Mouse (Mus musculus): ENCODE data around the gene P2rx4. TPM values are rescaled to one million over a fixed set of nuclear protein-coding genes. Genes with fewer than 3 reads are reported as not detected.

P2rx4 gene
- polyA plus RNA-seq, 1 experiment from 2014 or later = 6.6 TPM

DNA sequence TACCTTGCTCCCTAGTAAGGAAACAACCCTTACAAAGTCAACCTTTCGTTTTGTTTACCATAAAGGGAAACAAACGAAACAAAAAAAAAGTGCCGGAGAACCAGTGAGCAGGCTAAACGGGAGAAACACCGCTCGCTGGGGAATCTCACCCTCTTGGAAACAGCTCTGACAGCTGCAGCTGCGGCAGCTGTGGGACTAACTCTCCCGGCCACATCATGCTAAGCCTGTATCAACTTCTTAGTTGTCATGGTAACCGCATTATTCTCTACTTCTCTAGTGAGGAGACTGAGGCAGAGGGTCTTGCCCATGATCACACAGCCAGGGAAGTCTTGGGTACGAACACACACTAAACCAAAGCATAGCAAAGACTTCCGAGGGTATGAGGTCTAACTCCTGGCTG, 66.4 kb downstream of the P2rx4 start:
- Histone ChIP-seq H3K27me3 (replicated peaks; ENCODE audit: control insufficient read depth, insufficient read depth, low read length) (no peaks in the 10 kb centered on the region), H3K4me1 (ENCODE audit: control insufficient read depth, insufficient read depth, low read length) (no peaks in the 10 kb centered on the region), H3K9me3 (replicated peaks; ENCODE audit: control insufficient read depth, low read length) (no peaks in the 10 kb centered on the region), H3K27ac (ENCODE audit: low read depth, low read length) (no peak overlapping the region), H3K36me3 (ENCODE audit: control insufficient read depth, insufficient read depth, low read length) (0 out of 2 replicates have a peak, but pooled peaks cover 7% of the 10 kb centered on the region), H3K4me2 (ENCODE audit: low read length) (no peak overlapping the region), H3K9ac (ENCODE audit: low read length) (no peak overlapping the region), H3K4me3 (ENCODE audit: low read depth, low read length) (no peak overlapping the region)
- WGBS = 77% methylated on average over 11 of the region's 11 CpGs
- ATAC-seq = no peak
- DNase-seq (ENCODE audit: low spot score) = peak; percentile 25

DNA sequence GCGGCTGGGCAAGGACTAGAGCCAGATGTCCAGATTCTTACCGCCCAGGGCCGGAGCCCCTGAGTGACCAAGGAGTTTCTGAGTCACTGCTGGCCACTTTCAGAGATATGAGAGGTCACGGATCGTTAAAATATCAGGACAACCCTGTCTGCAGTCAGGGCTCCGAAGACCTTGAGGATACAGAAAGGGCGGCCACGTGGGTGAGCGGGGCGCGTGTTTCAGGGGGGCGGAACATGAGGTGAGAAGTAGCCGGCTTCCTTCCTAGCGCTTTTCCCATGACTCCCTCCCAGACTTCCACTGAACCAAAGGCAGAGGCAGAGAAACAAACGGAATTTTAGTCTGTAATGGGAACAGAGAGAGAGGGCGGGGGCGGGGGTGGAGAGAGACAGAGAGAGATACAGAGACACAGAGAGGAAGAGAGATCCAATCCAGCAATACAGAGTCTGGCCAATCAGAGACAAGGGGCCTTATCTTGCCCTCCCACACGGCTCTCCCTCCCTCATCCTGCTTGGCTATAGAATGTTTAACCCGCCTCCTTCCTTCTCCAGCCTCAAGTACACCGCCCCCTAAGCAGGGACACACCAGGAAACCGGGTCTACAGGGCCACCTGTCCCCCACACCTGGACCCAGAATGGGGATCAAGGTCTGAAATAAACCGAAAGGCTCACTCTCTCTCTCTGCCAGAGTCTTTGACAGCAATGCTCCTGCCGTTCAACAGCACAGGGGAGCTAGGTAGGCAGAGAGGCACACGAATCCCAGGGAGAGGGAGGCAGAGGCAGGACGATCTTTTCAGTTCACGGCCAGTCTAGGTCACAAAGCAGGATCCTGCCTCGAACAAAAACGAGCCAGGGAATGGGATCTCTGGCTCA, 67.6 kb downstream of the P2rx4 start:
- Histone ChIP-seq H3K27me3 (replicated peaks; ENCODE audit: control insufficient read depth, insufficient read depth, low read length) (no peaks in the 10 kb centered on the region), H3K9ac (ENCODE audit: low read length) (no peak overlapping the region), H3K4me3 (ENCODE audit: low read depth, low read length) (no peak overlapping the region), H3K36me3 (ENCODE audit: control insufficient read depth, insufficient read depth, low read length) (0 out of 2 replicates have a peak, but pooled peaks cover 3% of the 10 kb centered on the region), H3K4me2 (ENCODE audit: low read length) (no peak overlapping the region), H3K4me1 (ENCODE audit: control insufficient read depth, insufficient read depth, low read length) (0 out of 2 replicates have a peak, but pooled peaks cover 2% of the 10 kb centered on the region), H3K27ac (ENCODE audit: low read depth, low read length) (no peak overlapping the region), H3K9me3 (replicated peaks; ENCODE audit: control insufficient read depth, low read length) (no peaks in the 10 kb centered on the region)
- 81% methylated on average over 28 of the region's 28 CpGs for WGBS
- no peak for ATAC-seq
- no peak for DNase-seq (ENCODE audit: low spot score)

DNA sequence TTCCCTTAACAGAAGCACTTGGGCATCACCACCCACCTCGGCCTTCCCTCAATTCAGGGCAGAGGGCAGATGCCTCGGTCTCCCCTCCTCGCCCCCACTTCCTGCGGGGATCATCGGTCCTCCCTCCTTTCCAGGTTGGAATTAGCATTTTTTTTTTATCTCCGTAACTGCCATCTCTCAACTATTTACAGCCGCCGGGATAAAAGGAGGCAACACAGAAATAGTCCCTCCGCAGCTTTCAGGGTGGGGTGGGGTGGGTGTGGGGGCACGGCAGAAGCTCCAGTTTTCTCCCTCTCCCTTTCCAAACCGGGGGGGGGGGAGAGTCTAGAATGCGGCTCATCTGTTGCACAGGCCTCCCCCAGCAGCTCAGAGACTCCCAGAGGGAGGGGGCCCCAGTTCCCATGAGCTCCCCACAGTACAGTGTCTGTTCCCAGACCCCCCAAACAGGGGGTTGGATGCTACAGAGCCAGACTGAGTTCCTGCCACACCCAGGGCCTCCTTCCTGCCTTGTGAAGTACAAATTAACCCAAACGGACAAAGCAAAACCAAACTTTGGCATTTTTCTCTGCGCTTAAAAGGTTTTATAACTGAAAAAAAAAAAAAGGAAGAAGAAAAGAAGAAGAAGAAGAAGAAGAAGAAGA, 68.4 kb downstream of the P2rx4 start:
- Histone ChIP-seq H3K4me1 (ENCODE audit: control insufficient read depth, insufficient read depth, low read length) (0 out of 2 replicates have a peak, but pooled peaks cover 2% of the 10 kb centered on the region), H3K27me3 (replicated peaks; ENCODE audit: control insufficient read depth, insufficient read depth, low read length) (no peaks in the 10 kb centered on the region), H3K27ac (ENCODE audit: low read depth, low read length) (no peak overlapping the region), H3K9ac (ENCODE audit: low read length) (no peak overlapping the region), H3K4me2 (ENCODE audit: low read length) (no peak overlapping the region), H3K4me3 (ENCODE audit: low read depth, low read length) (no peak overlapping the region), H3K36me3 (ENCODE audit: control insufficient read depth, insufficient read depth, low read length) (0 out of 2 replicates have a peak, but pooled peaks cover 3% of the 10 kb centered on the region), H3K9me3 (replicated peaks; ENCODE audit: control insufficient read depth, low read length) (no peaks in the 10 kb centered on the region)
- DNase-seq (ENCODE audit: low spot score) (no peak), ATAC-seq (no peak)
- WGBS = 86% methylated on average over 14 of the region's 14 CpGs

DNA sequence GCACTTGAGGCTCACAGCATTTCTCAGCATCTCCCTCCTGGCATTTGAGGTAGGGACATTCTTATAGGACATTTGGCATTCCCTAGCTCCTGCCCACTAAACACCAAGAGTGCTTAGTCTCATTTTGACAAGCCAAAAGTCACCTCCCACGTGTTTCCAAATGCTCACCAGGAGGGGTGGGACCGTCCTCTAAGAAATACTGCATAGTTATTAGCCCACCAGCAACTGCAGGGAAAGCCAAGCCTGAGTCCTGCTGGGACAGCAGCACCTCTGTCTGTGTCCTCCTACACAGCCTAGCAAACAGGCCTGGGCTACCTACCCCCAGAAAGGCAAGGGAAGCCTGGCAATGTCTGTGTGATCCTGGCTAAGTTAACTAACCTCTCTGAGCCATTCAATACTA, 70.0 kb downstream of the P2rx4 start:
- Histone ChIP-seq H3K9me3 (replicated peaks; ENCODE audit: control insufficient read depth, low read length) (no peaks in the 10 kb centered on the region), H3K4me1 (ENCODE audit: control insufficient read depth, insufficient read depth, low read length) (0 out of 2 replicates have a peak, but pooled peaks cover 2% of the 10 kb centered on the region), H3K27me3 (replicated peaks; ENCODE audit: control insufficient read depth, insufficient read depth, low read length) (no peaks in the 10 kb centered on the region), H3K4me3 (ENCODE audit: low read depth, low read length) (no peak overlapping the region), H3K4me2 (ENCODE audit: low read length) (no peak overlapping the region), H3K27ac (ENCODE audit: low read depth, low read length) (no peak overlapping the region), H3K36me3 (ENCODE audit: control insufficient read depth, insufficient read depth, low read length) (no peaks in the 10 kb centered on the region), H3K9ac (ENCODE audit: low read length) (no peak overlapping the region)
- DNase-seq (ENCODE audit: low spot score) = no peak
- ATAC-seq = no peak
- WGBS = 63% methylated on average over 2 of the region's 2 CpGs

- DNase-seq (ENCODE audit: low spot score) (peak; percentile 30), ATAC-seq (peak; percentile 64)
- WGBS = under 1% methylated on average over 41 of the region's 55 CpGs
- Histone ChIP-seq H3K36me3 (ENCODE audit: control insufficient read depth, insufficient read depth, low read length) (no peaks in the 10 kb centered on the region), H3K27me3 (replicated peaks; ENCODE audit: control insufficient read depth, insufficient read depth, low read length) (no peaks in the 10 kb centered on the region), H3K27ac (ENCODE audit: low read depth, low read length) (peak overlapping the region; percentile 68; the same call in 1 of the 2 replicates), H3K4me1 (ENCODE audit: control insufficient read depth, insufficient read depth, low read length) (0 out of 2 replicates have a peak, but pooled peaks cover 2% of the 10 kb centered on the region), H3K4me3 (ENCODE audit: low read depth, low read length) (peak overlapping the region; percentile 84), H3K9me3 (replicated peaks; ENCODE audit: control insufficient read depth, low read length) (no peaks in the 10 kb centered on the region), H3K9ac (ENCODE audit: low read length) (peak overlapping the region; percentile 89), H3K4me2 (ENCODE audit: low read length) (peak overlapping the region; percentile 91)
These were observed 71.2 kb downstream of the P2rx4 start for GRCm38 (mm10) chr5:122778231-122779226.

Small RNAs within 50 kb of the gene (microRNA-seq; reads per million reads assigned to microRNA genes)
- gene Mir8115 = not detected

Other genes with a start within 250 kb of the P2rx4 start
- gene Atp2a2, start 205.3 kb upstream of the P2rx4 start, polyA plus RNA-seq (2014; fragmentation: Nextera tagmentation; extraction: Ambion mirVana) = 34.8 and 35.1 TPM in 2 replicates
- 48.9 and 67.6 TPM in 2 replicates for gene Ift81, start 93.0 kb upstream of the P2rx4 start, polyA plus RNA-seq (2014; fragmentation: Nextera tagmentation; extraction: Ambion mirVana)
- gene P2rx7, start 63.6 kb upstream of the P2rx4 start, polyA plus RNA-seq (2014; fragmentation: Nextera tagmentation; extraction: Ambion mirVana) = 1.5 and 1.7 TPM in 2 replicates
- 32.6 and 50.5 TPM in 2 replicates for gene Camkk2, start 71.9 kb downstream of the P2rx4 start, polyA plus RNA-seq (2014; fragmentation: Nextera tagmentation; extraction: Ambion mirVana)
- 484 and 553 TPM in 2 replicates for gene Anapc5, start 113.8 kb downstream of the P2rx4 start, polyA plus RNA-seq (2014; fragmentation: Nextera tagmentation; extraction: Ambion mirVana)
- 48.9 and 54.3 TPM in 2 replicates for gene Rnf34, start 142.5 kb downstream of the P2rx4 start, polyA plus RNA-seq (2014; fragmentation: Nextera tagmentation; extraction: Ambion mirVana)

All from forebrain, embryonic 14.5 days (tissue).